Mouse (Mus musculus): ENCODE results near the gene Zfp777.

DNA sequence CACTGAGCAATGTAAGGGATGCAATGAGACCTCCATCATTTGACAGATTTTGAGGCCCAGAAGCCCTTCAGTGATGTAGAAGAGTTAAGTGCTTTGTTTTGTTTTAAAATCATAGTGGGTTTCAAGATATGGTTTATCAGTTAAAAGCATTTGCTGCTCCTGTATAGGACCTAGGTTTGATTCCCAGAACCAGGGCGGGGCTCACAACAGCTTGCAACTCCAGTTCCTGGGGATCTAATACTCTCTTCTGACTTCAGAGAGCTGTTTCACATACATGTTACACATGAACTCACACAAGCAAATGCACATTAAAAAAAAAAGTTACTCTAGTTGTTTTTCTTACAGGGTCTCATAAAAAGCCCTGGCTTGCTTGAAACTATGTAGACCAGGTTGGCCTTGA is 12.2 kb upstream of the Zfp777 start:
- TF ChIP-seq CTCF (IDR thresholded peaks at IDR 0.05; ENCODE audit: insufficient read depth, low read length) (no peak), POLR2A (IDR thresholded peaks at IDR 0.05; ENCODE audit: borderline replicate concordance, extremely low read depth, low read depth, low read length) (no peak)

Measured in lung, adult 2 months (tissue).